9 mouse cellular contexts compared by ENCODE assay signal in genomic region chr11:94486001-94486400, GRCm38 (mm10). TPM values are rescaled to one million over a fixed set of nuclear protein-coding genes. Genes with fewer than 3 reads are reported as not detected.
DNase-seq lines count a peak whose midpoint lies in the region; ATAC-seq and TF ChIP-seq lines count a peak whose summit lies in the region.
"Had no signal": no experiment of that assay in that cellular context is flagged by ENCODE, and none has a peak within 500 bp of the region (broad histone marks: within the 10 kb centered on the region; RNA-seq: fewer than 3 reads in every experiment).

TSS of gene Spata20 (minus strand) at chr11:94486179.

- TF ChIP-seq RAD21 in CH12.LX (IDR thresholded peaks at IDR 0.05; ENCODE audit: low read depth, low read length), result no peak; the same call in none of the 2 replicates

- no peaks in the 10 kb centered on the region for H3K36me3 ChIP-seq in CH12.LX (replicated peaks in 1 of 2; ENCODE audit: control insufficient read depth in 1 of 2, insufficient read depth in 1 of 2, low read length in 1 of 2)
- no peaks in the 10 kb centered on the region for H3K36me3 ChIP-seq in forebrain, embryonic 14.5 days (ENCODE audit: control insufficient read depth, insufficient read depth, low read length)
- H3K36me3 ChIP-seq in liver, embryonic 16.5 days (ENCODE audit: control insufficient read depth, insufficient read depth), result no peaks in the 10 kb centered on the region
- H3K36me3 ChIP-seq in neural tube, embryonic 15.5 days, result no peaks in the 10 kb centered on the region

- no peaks in the 10 kb centered on the region for H3K9me3 ChIP-seq in CH12.LX (replicated peaks; ENCODE audit: low read length)
- no peaks in the 10 kb centered on the region for H3K9me3 ChIP-seq in forebrain, embryonic 14.5 days (replicated peaks; ENCODE audit: control insufficient read depth, low read length)
- H3K9me3 ChIP-seq in liver, embryonic 16.5 days (replicated peaks; ENCODE audit: control insufficient read depth, low read length), result no peaks in the 10 kb centered on the region
- H3K9me3 ChIP-seq in neural tube, embryonic 15.5 days (replicated peaks), result no peaks in the 10 kb centered on the region

- 1% methylated on average over 24 of the region's 24 CpGs for WGBS in forebrain, embryonic 14.5 days
- 2% methylated on average over 24 of the region's 24 CpGs for WGBS in liver, embryonic 16.5 days (ENCODE audit: insufficient replicate concordance)
- 7% methylated on average over 24 of the region's 24 CpGs for WGBS in neural tube, embryonic 15.5 days

- no peak within 1 kb of the TSS for H3K9ac ChIP-seq in CH12.LX (ENCODE audit: insufficient read depth, low read depth)
- H3K9ac ChIP-seq in forebrain, embryonic 14.5 days (ENCODE audit: low read length), result no peak within 1 kb of the TSS
- H3K9ac ChIP-seq in liver, embryonic 16.5 days (ENCODE audit: low read depth, low read length), result no peak within 1 kb of the TSS
- H3K9ac ChIP-seq in neural tube, embryonic 15.5 days (replicated peaks), result no peak within 1 kb of the TSS

- dilution Hi-C loops in CH12.LX (cut with MboI; ENCODE audit: extremely low pct_ligation_motif_present, extremely low pct_unique_long_range_greater_than_20kb, low sequenced_read_pairs), result no loop called here

- no peak for TF ChIP-seq EP300 in CH12.LX (IDR thresholded peaks at IDR 0.05; ENCODE audit: low read length)

- intact Hi-C loops in heart, postnatal 10 days (cut with DNase I), result loop anchor here (1.0 to 5.0 kb wide), 5 partner anchors 65 to 354 kb away; no protein-coding TSS in a partner anchor

- H3K79me2 ChIP-seq in CH12.LX (replicated peaks; ENCODE audit: control insufficient read depth, extremely low read depth, insufficient read depth, poor library complexity, severe bottlenecking), result no peaks in the 10 kb centered on the region

- H3K4me1 ChIP-seq in CH12.LX (ENCODE audit: control insufficient read depth in 1 of 2, insufficient read depth in 2 of 2), result peaks cover 3 to 6% of the 10 kb centered on the region in 2 experiments
- peaks cover 2% of the 10 kb centered on the region; the same call in 1 of the 2 replicates for H3K4me1 ChIP-seq in forebrain, embryonic 14.5 days (ENCODE audit: control insufficient read depth, insufficient read depth, low read length)
- H3K4me1 ChIP-seq in liver, embryonic 16.5 days (ENCODE audit: control insufficient read depth, low read depth, low read length), result no peaks in the 10 kb centered on the region
- H3K4me1 ChIP-seq in neural tube, embryonic 15.5 days, result peaks cover 11% of the 10 kb centered on the region

- peaks cover 88% of the 10 kb centered on the region for H3K27me3 ChIP-seq in CH12.LX (replicated peaks)
- no peaks in the 10 kb centered on the region for H3K27me3 ChIP-seq in forebrain, embryonic 14.5 days (replicated peaks; ENCODE audit: control insufficient read depth, insufficient read depth, low read length)
- H3K27me3 ChIP-seq in liver, embryonic 16.5 days (ENCODE audit: control insufficient read depth, insufficient read depth, low read depth, low read length), result peaks cover 29% of the 10 kb centered on the region
- H3K27me3 ChIP-seq in neural tube, embryonic 15.5 days (replicated peaks), result peaks cover 24% of the 10 kb centered on the region; the same call in 1 of the 2 replicates

- no peak for TF ChIP-seq POLR2A in CH12.LX (IDR thresholded peaks at IDR 0.05; ENCODE audit: low read depth, low read length)

- H3K4me2 ChIP-seq in CH12.LX (ENCODE audit: insufficient read depth, low read depth, poor library complexity, severe bottlenecking), result no peak within 1 kb of the TSS
- peak within 1 kb of the TSS; percentile 33; the same call in 1 of the 2 replicates for H3K4me2 ChIP-seq in forebrain, embryonic 14.5 days (ENCODE audit: low read length)
- no peak within 1 kb of the TSS for H3K4me2 ChIP-seq in liver, embryonic 16.5 days (ENCODE audit: low read depth, low read length)
- H3K4me2 ChIP-seq in neural tube, embryonic 15.5 days, result peak within 1 kb of the TSS; percentile 49

- peak; percentile 97 to 99 for TF ChIP-seq CTCF in CH12.LX (conservative IDR thresholded peaks at IDR 0.05 in 1 of 2, IDR thresholded peaks at IDR 0.05 in 1 of 2; ENCODE audit: low read depth in 2 of 2, low read length in 2 of 2)

- no peak within 1 kb of the TSS for H3K4me3 ChIP-seq in CH12.LX (replicated peaks in 1 of 3; ENCODE audit: low read depth in 2 of 3, low read length in 2 of 3, poor library complexity in 1 of 3)
- no peak within 1 kb of the TSS for H3K4me3 ChIP-seq in forebrain, embryonic 14.5 days (ENCODE audit: low read depth, low read length)
- no peak within 1 kb of the TSS for H3K4me3 ChIP-seq in liver, embryonic 16.5 days (ENCODE audit: low read depth, low read length)
- H3K4me3 ChIP-seq in neural tube, embryonic 15.5 days (replicated peaks), result peak within 1 kb of the TSS; percentile 16
- H3K4me3 ChIP-seq: erythroblast, embryonic 14.5 days had no signal

- ATAC-seq in forebrain, embryonic 14.5 days, result peak; percentile 75
- peak; percentile 43; the same call in 1 of the 2 replicates for ATAC-seq in liver, embryonic 16.5 days (ENCODE audit: low read depth)
- peak; percentile 63; the same call in 1 of the 2 replicates for ATAC-seq in neural tube, embryonic 15.5 days (ENCODE audit: low FRiP score)

- DNase-seq in CH12.LX (ENCODE audit: extremely low read depth), result peak; percentile 75
- peak; percentile 53 for DNase-seq in c-Kit-positive CD71-positive TER-119-positive erythroid progenitor cells, embryonic 14.5 days (ENCODE audit: low spot score)
- peak; percentile 83 for DNase-seq in forebrain, embryonic 14.5 days (ENCODE audit: low spot score)
- peak; percentile 87 to 94 for DNase-seq in heart, postnatal 10 days
- DNase-seq in kidney, postnatal 4 days, result peak; percentile 93 to 94
- peak; percentile 18 to 28 for DNase-seq in thymus, adult 18-20 months

- in situ Hi-C loops in CH12.LX (cut with MboI; ENCODE audit: low pct_ligation_motif_present, low pct_unique_long_range_greater_than_20kb, low sequenced_read_pairs), result loop anchor here (10.0 kb wide), 1 partner anchor 351 kb away; no protein-coding TSS in a partner anchor

- H3K27ac ChIP-seq in CH12.LX (ENCODE audit: insufficient read depth, low read depth), result no peak within 1 kb of the TSS
- no peak within 1 kb of the TSS for H3K27ac ChIP-seq in forebrain, embryonic 14.5 days (ENCODE audit: low read depth, low read length)
- no peak within 1 kb of the TSS for H3K27ac ChIP-seq in liver, embryonic 16.5 days (ENCODE audit: low read length)
- H3K27ac ChIP-seq in neural tube, embryonic 15.5 days (replicated peaks), result no peak within 1 kb of the TSS

TF ChIP-seq in CH12.LX, 34 proteins besides CTCF, POLR2A, EP300 and RAD21:
- peak; percentile 100 for TF ChIP-seq SMC3 (IDR thresholded peaks at IDR 0.05; ENCODE audit: low read depth, low read length)
- TF ChIP-seq USF1 (IDR thresholded peaks at IDR 0.05; ENCODE audit: low read depth, low read length), result no peak
- TF ChIP-seq ZC3H11A (IDR thresholded peaks at IDR 0.05; ENCODE audit: low read depth, low read length), result peak; percentile 99
- TF ChIP-seq ELF1 (IDR thresholded peaks at IDR 0.05; ENCODE audit: low read depth, low read length), result peak; percentile 29; the same call in 1 of the 2 replicates
- TF ChIP-seq TBP (conservative IDR thresholded peaks at IDR 0.05; ENCODE audit: low read depth, low read length), result no peak
- TF ChIP-seq NRF1 (IDR thresholded peaks at IDR 0.05; ENCODE audit: low read depth, low read length), result peak; percentile 26; the same call in 1 of the 2 replicates
- no peak for TF ChIP-seq RCOR1 (conservative IDR thresholded peaks at IDR 0.05; ENCODE audit: low read depth, low read length)
- peak; percentile 40; the same call in 1 of the 2 replicates for TF ChIP-seq IRF4 (IDR thresholded peaks at IDR 0.05; ENCODE audit: low read depth, low read length)
- TF ChIP-seq MAZ (IDR thresholded peaks at IDR 0.05; ENCODE audit: low read depth, low read length), result 0 out of 2 replicates have a peak, but pooled peaks have one; percentile 19

RNA-seq across cellular contexts. Expression of gene Spata20, which starts in this region (rescaled TPM):
- total RNA-seq in CH12.LX (2012; rRNA removed), result not detected in 2 replicates
- total RNA-seq in CH12.LX (2014; rRNA removed), result not detected in 2 replicates
- not detected in 2 replicates for polyA plus RNA-seq in CH12.LX (2012; ENCODE audit: insufficient read length, low read depth)
- polyA plus RNA-seq in forebrain, embryonic 14.5 days (2014; fragmentation: Nextera tagmentation; extraction: Ambion mirVana), result 0.43 and 0.67 TPM in 2 replicates
- 1 to 10 TPM in 1 of 2 experiments, under 1 TPM in 1; 0.31 to 1.2 TPM for total RNA-seq in heart, postnatal 10 days (2021)
- polyA plus RNA-seq in liver, embryonic 16.5 days (2015; fragmentation: Nextera tagmentation; extraction: Ambion mirVana), result not detected in 2 replicates
- polyA plus RNA-seq in neural tube, embryonic 15.5 days (2015; fragmentation: Nextera tagmentation; extraction: Ambion mirVana), result 0.28 and 0.42 TPM in 2 replicates
- polyA plus RNA-seq: erythroblast, embryonic 14.5 days had no signal

Comparison
In these comparisons a context has a peak if more than half of its experiments do, and no peak if none do; other contexts are left out.
1. Peak in DNase-seq in CH12.LX; RNA of the gene not detected or under 1 TPM.
2. Peak in DNase-seq, ATAC-seq and H3K4me2 ChIP-seq in forebrain, embryonic 14.5 days; RNA of the gene not detected or under 1 TPM.
3. Peak in ATAC-seq in liver, embryonic 16.5 days; RNA of the gene not detected or under 1 TPM.
4. Peak in ATAC-seq, H3K4me3 ChIP-seq and H3K4me2 ChIP-seq in neural tube, embryonic 15.5 days; RNA of the gene not detected or under 1 TPM.
5. DNase-seq: peak in every context shown above with its lines; median percentile 94 in kidney, postnatal 4 days; 90 in heart, postnatal 10 days; 83 in forebrain, embryonic 14.5 days; 75 in CH12.LX; 53 in c-Kit-positive CD71-positive TER-119-positive erythroid progenitor cells, embryonic 14.5 days; 23 in thymus, adult 18-20 months.